Mouse (Mus musculus) spleen, adult 2 months (tissue): Measurements from ENCODE around the gene Vav2. TPM values are rescaled to one million over a fixed set of nuclear protein-coding genes. Genes with fewer than 3 reads are reported as not detected.

ENCODE experiments used
- DNase-seq, 2 experiments: peaks; one replicate each; pipeline versions ENCODE4 v3.0.0 to v3.0.0-alpha.2; 2012 to 2021; ENCODE audit warnings: low spot score in 2 of 2, low read depth in 1 of 2
- H3K27ac ChIP-seq: fragments of 200-500 bp; 2 replicates; pipeline ENCODE4 v1.5.1; 2012; ENCODE audit warnings: low read length, inconsistent platforms; ENCODE audit not compliant: insufficient read depth
- H3K27me3 ChIP-seq: fragments of 200-500 bp; 2 replicates; pipeline ENCODE4 v1.6.1; 2012; ENCODE audit warnings: mild to moderate bottlenecking, moderate library complexity, low read length, inconsistent platforms; ENCODE audit not compliant: control insufficient read depth, insufficient read depth
- H3K36me3 ChIP-seq: fragments of 200-500 bp; 2 replicates; pipeline ENCODE4 v1.6.1; 2012; ENCODE audit warnings: mild to moderate bottlenecking, low read length, inconsistent platforms; ENCODE audit not compliant: control insufficient read depth, insufficient read depth
- H3K4me1 ChIP-seq: fragments of 200-500 bp; 2 replicates; pipeline ENCODE4 v1.6.1; 2011; ENCODE audit warnings: inconsistent platforms; ENCODE audit not compliant: control insufficient read depth, insufficient read depth, insufficient read length
- H3K4me3 ChIP-seq: fragments of 200-500 bp; 2 replicates; pipeline ENCODE4 v1.5.1; 2011; ENCODE audit warnings: mild to moderate bottlenecking, inconsistent platforms; ENCODE audit not compliant: insufficient read depth, insufficient read length; ENCODE audit errors: extremely low read depth
- CTCF ChIP-seq: fragments of 200-500 bp; IDR thresholded peaks from 2 replicates; pipeline ENCODE4 v1.5.1; 2011; ENCODE audit warnings: mild to moderate bottlenecking, inconsistent platforms; ENCODE audit not compliant: insufficient read depth, insufficient read length, insufficient replicate concordance; ENCODE audit errors: extremely low read depth
- POLR2A ChIP-seq: fragments of 200-500 bp; IDR thresholded peaks from 2 replicates; pipeline ENCODE4 v1.6.1; 2011; ENCODE audit warnings: low read depth, low read length, inconsistent platforms
- WGBS: fragments of 180-500 bp; shearing (Covaris S2); methylation state at CpG from one replicate; pipeline ENCODE4 v1.1.7; 2018; 5-methylcytosine and 5-hydroxymethylcytosine counted together
- polyA plus RNA-seq: library from polyadenylated mRNA; depleted of rRNA; stranded (reverse); fragments of >200 nt; gene quantifications from 2 replicates; pipeline ENCODE4 v1.2.3, GENCODE M21; 2012

The Vav2 gene
- polyA plus RNA-seq, 1 experiment: 53.8 TPM

DNA sequence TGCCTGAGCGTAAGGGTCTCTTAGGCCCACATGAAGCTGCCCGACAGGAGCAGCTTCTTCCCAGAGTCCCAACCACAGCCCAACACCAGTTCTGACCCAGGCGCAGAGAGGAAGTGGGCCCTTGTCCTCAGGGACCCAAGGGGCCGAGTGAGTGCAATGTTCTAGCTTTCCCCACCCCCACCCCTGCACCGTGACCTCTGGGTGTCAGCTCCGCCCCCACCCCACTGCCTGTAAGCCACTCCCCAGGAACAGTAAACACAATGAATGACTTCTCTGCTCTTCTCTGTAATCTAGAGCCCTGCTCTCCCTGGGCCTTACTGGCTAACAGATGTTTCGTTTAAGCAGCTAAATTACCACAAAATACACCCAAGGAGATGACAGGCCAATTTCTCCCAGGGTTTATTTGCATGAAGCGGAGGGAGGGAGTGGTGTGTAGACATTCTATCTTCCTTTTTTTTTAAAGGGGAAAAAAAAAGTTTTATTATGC lies 15.1 kb downstream of the Vav2 start:
- DNase-seq: peak in 1 of 2 experiments; percentile 58
- Histone ChIP-seq H3K4me1 (peaks cover 73% of the 10 kb centered on the region), H3K27me3 (no peaks in the 10 kb centered on the region), H3K27ac (peak overlapping the region; percentile 93), H3K36me3 (no peaks in the 10 kb centered on the region), H3K4me3 (peak overlapping the region; percentile 24; the same call in 1 of the 2 replicates)
- 12% methylated on average over 8 of the region's 8 CpGs for WGBS
- TF ChIP-seq POLR2A (no peak; the same call in 1 of the 2 replicates), CTCF (no peak)

GRCm38 (mm10) chr2:27410518-27411140 lies 16.2 kb downstream of the Vav2 start:
- peak overlapping the region; percentile 93 for H3K27ac ChIP-seq
- DNase-seq: no peak
- TF ChIP-seq CTCF (no peak), POLR2A (no peak)
- no peaks in the 10 kb centered on the region for H3K27me3 ChIP-seq
- no peaks in the 10 kb centered on the region for H3K36me3 ChIP-seq
- WGBS: 67% methylated on average over 6 of the region's 6 CpGs
- no peak overlapping the region for H3K4me3 ChIP-seq
- peaks cover 69% of the 10 kb centered on the region for H3K4me1 ChIP-seq

GRCm38 (mm10) chr2:27408194-27408593 lies 18.6 kb downstream of the Vav2 start:
- 0 out of 2 replicates have a peak overlapping the region, but pooled peaks have one; percentile 53 for H3K27ac ChIP-seq
- DNase-seq: no peak
- peaks cover 75% of the 10 kb centered on the region for H3K4me1 ChIP-seq
- H3K4me3 ChIP-seq: no peak overlapping the region
- H3K36me3 ChIP-seq: no peaks in the 10 kb centered on the region
- no peak for TF ChIP-seq CTCF
- TF ChIP-seq POLR2A: no peak
- H3K27me3 ChIP-seq: no peaks in the 10 kb centered on the region
- WGBS: 73% methylated on average over 3 of the region's 3 CpGs

- Histone ChIP-seq H3K36me3 (no peaks in the 10 kb centered on the region), H3K27me3 (no peaks in the 10 kb centered on the region), H3K27ac (peak overlapping the region; percentile 53), H3K4me3 (peak overlapping the region; percentile 21; the same call in 1 of the 2 replicates), H3K4me1 (peaks cover 66% of the 10 kb centered on the region; the same call in 1 of the 2 replicates)
- TF ChIP-seq CTCF (no peak), POLR2A (no peak)
- peak in 1 of 2 experiments; percentile 61 for DNase-seq
- WGBS: 22% methylated on average over 5 of the region's 5 CpGs
These were observed 19.9 kb downstream of the Vav2 start for GRCm38 (mm10) chr2:27406928-27407327.

DNA sequence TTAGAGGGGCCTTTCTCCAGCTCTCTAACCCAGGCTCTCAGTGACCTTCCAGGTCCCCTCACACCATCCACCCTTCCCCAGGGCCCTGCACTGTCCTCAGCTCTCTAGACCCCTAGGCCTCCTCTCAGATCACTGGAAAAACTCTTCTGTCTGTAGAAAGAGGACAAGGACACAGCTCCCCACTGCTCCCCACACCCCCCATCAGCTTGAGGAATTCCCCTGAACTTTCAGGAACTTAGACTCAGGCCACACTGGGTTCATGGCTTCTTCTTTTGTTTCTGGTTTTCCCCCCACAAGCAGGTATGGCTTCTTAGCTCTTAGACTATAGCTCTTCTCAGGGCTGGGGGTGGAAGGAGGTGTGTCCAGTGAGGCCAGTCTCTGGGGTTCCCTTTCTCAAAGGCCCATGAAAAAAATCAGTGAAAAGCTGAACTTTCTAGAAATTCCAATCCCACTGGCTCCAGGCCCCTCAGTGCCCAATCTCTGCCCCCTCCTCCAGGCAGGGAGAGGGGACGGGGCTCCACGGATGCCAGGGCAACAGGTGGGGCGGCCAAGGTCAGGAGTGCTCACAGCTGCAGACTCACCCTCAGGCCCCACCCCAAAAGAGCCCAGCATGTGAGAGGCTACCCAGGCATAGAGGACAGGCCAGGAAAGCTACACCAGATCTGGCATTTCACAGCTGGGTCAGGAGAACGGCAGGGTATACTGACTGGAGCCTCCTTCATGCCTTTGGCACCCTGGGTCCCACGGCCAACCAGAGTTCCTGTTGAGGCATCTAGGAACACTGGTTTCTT lies 21.5 kb downstream of the Vav2 start:
- peak overlapping the region; percentile 93 for H3K27ac ChIP-seq
- H3K4me3 ChIP-seq: no peak overlapping the region
- no peaks in the 10 kb centered on the region for H3K27me3 ChIP-seq
- 47% methylated on average over 5 of the region's 5 CpGs for WGBS
- H3K4me1 ChIP-seq: peaks cover 58% of the 10 kb centered on the region; the same call in 1 of the 2 replicates
- no peak for TF ChIP-seq POLR2A
- no peak for TF ChIP-seq CTCF
- peak in 1 of 2 experiments; percentile 52 for DNase-seq
- H3K36me3 ChIP-seq: no peaks in the 10 kb centered on the region

- Histone ChIP-seq H3K4me3 (no peak overlapping the region), H3K27me3 (no peaks in the 10 kb centered on the region), H3K27ac (peak overlapping the region; percentile 93), H3K36me3 (no peaks in the 10 kb centered on the region), H3K4me1 (peaks cover 59% of the 10 kb centered on the region; the same call in 1 of the 2 replicates)
- no peak for TF ChIP-seq CTCF
- no peak for TF ChIP-seq POLR2A
- 52% methylated on average over 6 of the region's 6 CpGs for WGBS
- DNase-seq: peak in 1 of 2 experiments; percentile 61
These were observed 22.3 kb downstream of the Vav2 start for GRCm38 (mm10) chr2:27404375-27405093.
